Mouse (Mus musculus) adrenal gland, adult 8-10 months (tissue): Measurements from ENCODE around the gene Efna3. TPM values are rescaled to one million over a fixed set of nuclear protein-coding genes. Genes with fewer than 3 reads are reported as not detected.

ENCODE experiments used
- DNase-seq: peaks from one replicate; pipeline ENCODE4 v3.0.0; 2022
- total RNA-seq, 4 experiments: library from RNA; stranded (reverse); gene quantifications; 2 replicates each; pipeline ENCODE4 v1.2.4; 2022

Gene Efna3
- total RNA-seq, 4 experiments from 2014 or later = 0.15 to 1.5 (median 0.62) TPM

DNA sequence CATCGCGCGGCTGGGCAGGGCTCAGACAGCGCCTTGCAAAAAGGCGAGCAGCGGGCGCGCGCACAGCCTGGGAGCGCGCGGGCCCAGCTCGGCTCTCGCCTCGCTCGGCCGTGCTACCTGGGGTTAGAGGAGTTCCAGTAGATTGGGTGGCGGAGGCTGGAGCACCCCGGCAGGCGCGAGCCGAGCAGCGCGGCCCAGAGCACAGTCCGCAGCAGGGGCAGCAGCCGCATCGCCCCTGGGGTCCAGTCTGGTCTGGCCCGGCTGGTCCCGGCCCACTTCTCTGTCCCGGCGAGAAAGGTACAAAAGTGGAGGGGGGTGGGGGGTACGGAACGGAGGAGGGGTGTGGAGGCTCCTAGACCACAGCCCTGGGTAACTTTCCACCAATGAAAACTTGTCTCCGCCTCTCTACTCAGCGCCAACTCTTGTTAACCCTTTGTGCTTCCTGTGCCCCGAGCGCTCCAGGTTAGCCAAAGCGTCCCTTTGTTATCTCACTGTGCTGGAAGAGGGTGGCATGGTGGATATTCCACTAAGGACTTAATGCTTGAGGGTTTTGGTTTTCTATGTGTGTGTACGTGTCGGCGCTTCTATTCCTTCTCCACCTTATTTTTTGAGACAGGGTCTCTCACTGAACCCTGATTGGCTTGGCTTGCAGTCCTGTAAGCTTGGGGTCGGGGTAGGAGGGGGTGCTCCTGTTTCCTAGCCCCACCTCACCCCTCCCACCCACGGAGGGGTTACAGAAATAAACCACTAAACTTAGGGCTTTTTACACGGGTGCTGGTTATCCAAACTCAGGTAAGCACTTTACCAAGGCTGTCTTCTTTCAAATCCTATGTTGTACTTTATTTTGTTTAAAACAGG is 15.2 kb upstream of the Efna3 start, which contains the start of gene Efna4:
Efna4 (minus strand) TSS at position 308 of the 858 bp plus-strand sequence.
- DNase-seq = no peak

DNA sequence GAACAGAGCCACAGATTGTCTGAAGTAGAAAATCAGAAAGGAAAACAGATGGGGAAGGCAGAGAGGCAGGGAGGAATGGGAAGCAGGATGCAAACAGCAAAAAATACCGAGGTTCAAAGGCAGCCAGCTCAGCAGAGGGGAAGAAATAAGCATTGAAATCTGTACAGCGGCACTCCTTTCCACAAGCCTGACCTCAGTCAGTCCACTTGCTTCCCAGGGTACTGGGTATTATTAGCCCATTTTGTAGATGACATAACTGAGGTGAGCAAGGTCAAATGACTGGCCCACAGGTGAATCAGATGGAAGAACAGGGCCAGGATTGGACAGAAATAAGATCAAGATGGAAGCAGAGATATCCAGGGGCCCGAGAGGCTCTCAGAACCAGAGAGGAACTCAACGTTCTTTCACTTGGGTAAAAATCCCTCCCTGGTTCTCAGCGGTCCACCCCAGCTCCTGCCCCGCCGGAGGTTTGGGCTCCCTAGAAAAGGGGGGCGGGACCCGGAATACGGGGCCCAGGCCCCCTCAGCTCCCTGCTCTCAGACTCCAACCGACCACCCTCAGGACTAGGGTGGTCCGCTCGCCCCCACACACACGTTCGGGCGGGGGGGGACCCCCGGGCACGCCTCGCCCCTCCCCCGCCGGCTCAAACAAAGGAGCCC is 14.4 kb upstream of the Efna3 start:
- DNase-seq = no peak

DNA sequence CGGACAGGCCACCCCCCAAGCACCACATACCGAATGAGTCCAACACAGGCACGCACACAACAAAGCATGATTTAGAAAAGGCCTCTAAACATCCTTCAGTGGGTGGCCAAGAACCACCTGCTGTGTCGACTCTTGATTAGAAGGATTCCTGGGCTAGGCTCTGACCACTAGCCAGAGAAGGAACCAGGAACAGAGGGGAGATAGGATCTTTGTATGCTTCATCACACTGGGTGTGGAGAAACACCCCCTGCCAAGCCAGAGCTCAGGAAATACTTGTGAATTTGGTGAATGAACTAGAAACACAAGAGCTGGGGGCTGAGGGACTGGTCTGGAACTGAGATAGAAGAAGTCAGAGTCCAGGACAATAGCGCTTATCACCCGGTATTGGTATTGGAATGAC is 13.8 kb upstream of the Efna3 start:
- no peak for DNase-seq

DNA sequence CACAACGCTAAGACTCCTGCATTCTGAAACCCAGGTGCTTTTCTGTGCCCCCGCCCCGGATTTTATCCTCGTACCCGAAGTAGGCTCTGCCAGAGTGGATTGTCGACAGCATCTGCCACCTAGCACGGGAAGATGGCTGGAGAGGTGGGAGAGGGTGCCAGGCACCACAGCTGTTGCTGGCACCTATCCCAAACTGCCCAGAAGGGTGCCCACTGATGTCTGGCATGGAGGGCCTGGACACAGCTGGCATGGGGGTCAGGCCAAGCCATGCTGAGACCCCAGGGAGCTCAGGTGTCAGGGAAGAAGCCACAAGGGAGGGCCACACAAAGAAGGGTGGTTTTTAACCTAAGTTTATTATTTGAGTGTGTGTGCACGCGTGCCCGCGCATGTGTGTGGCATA is 10.3 kb upstream of the Efna3 start:
- DNase-seq = no peak

DNA sequence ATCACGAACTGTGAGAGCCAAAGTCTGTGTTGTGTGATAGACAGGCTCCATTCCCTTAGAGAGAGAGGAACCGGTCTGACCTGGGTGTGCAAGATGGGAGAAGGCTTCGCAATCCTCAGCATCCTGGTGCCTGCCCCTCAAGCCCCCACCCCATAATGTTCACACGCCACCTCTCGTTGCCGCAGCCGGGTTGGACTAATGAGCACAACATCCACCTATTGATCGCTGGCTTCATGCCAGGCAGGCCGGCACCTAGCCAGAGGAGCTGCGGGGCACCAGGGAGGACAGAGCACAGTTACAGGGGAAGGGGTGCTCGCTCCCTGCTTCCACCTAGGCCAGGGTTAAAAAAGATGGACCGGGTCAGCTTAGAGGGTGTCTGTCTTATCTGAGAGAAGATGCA is 9.7 kb upstream of the Efna3 start:
- no peak for DNase-seq

DNA sequence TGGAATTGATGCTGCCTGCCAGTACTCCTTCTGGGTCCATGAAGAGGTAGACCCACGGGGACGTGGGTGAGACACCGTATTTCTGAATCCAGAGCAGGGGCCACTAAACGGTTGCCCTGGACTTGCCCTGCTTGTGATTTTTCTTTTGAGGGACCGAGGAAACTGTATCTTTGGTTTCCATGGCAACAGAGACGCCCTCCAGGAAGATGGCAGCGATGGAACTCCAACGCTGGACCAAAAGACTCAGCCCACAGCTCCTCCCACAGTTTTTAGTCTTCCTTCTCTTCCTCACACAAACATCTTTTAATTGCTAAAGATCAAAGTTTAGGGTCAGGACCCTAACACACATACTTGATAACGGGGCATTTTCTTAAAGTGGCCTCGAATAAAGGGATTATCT is 9.2 kb upstream of the Efna3 start:
- DNase-seq = no peak

DNA sequence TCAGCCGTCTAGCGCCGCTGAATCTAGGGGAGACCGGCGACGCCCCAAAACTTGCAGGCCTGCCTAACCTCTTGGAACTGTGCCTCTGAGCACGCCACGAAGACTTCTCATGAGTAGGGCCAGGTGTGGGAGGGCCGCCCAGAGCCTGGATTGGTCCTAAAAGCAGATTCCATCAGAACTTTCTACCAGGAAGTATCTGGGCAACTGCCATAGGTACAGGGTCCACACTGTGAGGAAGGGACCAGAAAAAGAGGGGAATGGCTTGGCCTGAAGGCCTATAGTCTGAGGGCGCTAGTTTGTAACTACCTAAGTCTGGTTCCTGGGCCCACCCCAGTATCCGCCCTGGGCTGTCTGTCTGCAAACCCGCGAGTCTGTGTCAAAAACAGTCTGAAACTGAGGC is 8.8 kb upstream of the Efna3 start:
- DNase-seq = no peak

DNA sequence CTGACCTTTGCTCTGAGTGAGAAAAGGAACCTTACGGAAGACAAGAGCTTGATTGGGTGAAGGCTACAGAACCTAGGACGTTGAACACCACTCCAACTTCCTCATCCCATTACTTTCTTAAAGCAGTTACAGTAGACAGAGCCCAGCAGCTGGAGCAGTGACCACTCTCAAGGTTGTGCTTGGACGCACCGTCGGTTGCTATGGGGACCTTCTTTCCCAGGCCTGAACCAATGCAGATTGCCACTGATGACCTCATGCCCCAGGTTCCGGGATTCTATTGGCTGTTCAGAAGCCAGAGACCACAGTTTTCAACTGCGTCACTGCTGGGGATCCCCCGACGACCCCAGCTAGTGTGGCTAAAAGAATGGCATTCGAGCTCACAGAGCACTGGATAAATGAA is 8.2 kb upstream of the Efna3 start:
- DNase-seq = peak; percentile 55

DNA sequence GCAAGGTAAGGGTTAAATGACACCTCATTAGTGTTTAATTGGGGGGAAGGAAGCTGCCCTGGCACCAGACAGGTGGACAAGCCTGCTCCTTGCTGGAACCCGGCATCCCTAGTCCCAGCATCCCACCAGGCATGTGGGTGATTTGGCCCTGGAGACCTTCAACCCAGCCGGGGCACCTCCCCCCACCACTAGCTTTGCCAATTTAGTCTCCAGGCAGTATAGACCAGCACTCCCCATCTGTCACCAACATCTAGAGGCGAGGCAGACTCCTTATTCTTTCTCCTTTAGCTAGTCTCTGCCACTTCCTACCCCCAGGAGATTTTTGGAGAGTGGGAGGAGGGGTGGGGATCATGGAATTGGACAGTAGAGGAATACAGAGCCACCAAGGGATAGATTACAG is 7.6 kb upstream of the Efna3 start:
- no peak for DNase-seq

DNA sequence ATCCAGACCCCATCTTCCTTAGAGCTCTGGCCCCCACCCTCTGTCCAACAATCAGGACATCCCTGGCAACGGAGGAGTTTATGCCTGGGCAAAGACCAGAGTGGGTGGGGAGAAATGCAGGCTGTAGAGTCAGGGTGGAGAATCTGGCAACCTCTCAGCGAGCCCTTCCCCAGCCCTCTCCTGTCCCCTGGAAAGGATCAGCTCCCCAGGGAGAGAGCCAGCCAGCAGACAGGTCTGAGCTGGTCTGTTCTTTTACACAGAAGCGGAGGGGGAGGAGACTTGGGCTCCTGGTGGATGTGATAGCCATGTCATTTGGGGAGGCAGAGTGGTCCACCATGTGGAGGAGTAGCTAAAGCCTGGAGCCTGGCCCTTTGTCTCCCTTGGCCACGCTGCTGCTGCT is 5.9 kb upstream of the Efna3 start:
- no peak for DNase-seq

DNA sequence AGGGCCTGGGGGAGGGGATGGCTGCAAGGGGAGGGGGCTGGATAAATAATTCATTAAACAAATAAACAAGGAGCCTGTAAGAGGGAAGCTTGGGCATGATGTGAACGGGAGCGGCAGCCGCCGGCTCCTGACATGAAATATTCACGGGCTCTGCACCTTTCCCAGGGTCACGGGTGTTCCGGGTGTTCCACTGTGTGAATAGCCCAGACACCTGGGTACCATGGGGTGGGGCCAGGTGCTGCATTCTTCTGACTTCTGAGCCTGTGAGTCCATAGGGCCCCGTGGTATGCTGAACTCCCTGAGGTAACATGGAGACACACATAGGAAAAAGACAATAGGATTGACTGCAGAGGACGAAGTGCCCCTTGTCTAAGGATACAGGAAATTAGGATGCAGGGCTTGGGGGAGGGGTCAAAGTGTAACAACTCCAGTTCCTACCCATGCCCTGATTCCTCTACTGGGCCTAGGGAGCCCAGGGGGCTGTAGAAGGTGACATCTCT is 4.7 kb upstream of the Efna3 start:
- no peak for DNase-seq

DNA sequence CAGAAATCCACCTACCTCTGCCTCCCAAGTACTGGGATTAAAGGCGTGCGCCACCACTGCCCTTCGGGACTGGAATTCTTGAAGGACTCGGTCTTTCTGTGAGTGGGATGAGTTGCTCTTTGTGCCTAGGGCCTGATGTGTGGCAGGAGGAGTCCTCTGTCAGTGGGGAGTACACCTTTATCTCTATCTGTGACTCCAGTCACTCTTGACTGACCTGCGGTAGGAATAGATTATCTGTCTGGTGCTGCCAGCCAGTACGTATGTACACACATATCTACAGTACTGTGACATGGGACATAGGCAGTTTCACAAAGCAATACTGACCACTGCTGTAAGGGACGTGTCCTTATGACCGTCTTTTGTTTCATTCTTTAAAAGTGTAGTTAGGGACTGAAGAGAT is 3.1 kb upstream of the Efna3 start:
- no peak for DNase-seq

DNA sequence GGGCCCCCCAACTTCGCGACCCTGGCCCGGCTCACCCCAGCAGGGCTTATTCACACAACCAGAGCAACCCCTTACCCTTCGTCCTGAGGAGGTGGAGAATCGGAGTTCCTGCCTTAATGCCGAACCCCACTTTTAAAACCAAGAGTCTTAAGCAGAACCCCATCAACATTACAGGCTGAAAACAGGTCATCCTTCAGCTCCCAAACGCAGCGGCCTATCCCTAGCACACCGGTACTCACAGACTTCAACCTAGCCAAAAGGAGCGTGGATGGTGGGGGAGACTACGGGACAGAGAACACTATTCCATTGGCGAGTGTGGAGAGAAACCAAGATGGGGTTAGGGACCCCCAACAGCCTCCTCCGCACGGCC is 649 bp downstream of the Efna3 start:
- DNase-seq = no peak

DNA sequence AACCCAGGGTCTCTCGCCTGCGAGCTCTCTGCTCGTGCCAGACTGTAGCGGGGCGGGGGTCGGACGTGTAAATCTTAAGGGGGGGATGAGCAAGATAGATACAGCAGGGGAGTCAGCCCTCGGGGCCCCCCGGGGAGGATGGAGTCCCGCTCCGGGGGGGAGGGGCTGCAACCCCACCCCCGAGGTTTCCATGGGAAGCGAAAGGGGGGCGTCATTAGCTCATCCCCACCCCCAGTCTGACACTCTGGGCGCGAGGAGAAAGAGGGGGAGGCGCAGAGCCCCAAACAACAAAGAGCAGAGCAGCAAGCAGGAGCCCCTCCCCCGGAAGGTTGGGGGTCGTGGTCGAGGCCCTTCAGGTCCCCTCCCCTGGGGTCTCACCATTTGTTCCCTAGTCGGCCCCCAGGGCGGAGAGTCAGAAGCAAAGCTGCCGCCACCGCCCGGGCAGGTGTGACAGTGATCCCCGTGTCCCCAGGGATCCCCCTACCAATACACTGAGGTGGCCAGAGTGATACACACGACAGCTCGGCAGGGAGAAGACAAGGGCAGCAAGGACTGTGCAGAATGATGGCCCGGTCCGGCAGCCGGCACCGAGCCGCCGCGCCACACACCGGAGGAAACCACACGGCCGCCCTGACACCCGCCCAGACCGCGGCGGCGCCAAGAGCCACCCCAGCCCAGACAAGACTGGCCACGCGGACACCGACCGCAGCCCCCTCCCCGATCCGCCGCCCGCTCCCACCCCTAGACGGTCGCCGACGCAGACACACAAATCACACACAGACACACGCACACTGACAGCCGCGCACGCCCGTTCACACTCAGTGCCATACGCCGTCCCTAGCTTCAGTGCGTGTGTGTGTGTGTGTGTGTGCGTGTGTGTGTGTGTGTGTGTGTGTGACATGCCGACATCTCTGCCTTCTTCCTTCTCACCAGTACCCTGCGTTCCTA is 1.3 kb downstream of the Efna3 start:
- DNase-seq = no peak

DNA sequence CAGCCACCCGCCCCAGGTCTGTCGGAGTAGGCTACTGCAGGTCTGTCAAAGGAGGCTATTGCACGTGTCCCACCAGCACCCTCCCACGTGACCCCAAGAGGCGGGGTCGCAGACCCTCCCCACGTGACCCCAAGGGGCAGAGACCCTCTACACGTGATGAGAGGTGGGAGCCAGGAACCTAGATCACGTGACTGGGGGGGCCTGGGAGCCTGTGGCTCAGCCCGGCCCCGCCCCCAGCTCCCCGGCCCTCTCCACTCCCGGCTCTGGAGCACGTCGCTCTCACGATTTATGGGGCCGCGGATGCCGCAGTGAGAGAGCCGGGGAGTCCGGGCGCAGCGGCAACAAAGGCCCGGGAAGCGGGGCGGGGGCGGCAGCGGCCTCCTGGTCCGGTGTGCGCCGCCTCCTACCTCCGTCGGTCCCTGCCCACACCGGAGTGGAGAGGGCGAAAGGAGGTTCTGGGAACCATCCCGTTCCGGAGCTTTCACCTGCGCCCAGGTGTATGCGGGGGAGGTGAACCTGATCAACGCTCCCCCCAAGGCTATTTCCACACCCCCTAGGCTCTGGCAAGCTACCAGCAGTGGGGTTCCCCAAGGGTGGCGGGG is 2.1 kb downstream of the Efna3 start:
- no peak for DNase-seq

DNA sequence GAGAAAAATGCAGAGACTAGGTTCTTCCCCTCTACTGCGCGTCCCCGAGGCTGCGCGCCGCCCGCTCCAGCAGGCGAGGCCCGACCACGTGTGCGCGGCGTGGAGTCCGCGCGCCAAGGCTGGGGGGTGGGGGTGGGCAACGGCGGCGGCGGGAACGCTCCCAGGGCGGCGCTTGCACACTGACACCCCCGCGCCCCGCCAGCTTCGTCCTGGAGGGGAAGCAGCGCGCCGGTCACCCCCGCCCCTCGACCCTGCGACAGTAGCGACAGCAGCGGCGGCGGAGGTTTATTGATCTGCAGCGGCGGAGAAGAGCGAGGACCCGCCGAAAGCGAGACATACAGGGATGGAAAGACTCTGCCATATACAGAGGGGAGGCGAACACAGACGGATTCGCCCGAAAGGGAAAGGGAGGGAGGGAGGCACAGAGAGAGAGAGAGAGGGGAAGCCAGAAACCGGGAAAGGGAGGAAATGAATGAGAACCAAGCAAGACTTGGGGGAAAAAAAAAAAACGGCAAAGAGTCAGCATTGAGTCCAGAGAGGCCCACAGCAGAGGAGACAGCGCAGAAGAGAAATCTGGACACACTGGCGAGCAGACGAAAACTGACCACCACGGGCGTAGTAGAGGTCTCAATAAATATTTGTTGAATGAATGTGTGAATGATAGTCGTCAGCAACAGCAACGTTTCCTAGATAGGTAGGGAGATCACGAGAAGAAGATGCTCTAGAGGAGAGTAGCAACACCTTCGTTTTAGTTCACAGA is 3.0 kb downstream of the Efna3 start:
- no peak for DNase-seq

DNA sequence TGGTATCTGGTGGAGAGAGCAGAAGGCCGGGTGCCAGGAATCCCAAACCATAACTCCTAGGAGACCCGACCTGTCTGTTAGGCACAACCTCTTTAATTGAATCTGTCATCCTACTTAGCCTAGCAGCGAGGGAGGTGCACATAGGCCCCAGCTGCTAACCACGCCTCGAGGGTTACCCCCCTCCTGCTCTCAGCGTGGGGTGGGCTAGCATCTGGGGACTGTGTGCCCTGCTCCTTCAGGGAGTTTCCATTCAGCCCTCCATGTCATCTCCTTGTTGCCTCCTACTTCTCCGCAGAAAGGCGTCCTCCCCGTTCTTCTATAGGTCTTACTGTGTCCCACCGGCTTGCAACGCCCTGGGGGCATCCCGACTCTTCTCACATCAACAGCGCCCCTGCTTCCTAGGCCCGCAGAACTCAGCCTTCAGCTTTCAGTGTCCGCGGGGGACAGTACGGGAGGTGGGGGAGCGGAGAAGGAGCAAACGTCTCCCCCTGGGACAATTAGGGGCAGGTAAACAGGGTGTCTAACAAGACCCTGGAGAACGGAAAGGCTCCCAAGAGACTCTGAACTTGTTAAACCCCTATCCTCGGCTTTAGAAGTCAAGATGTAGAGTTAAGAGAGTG is 3.7 kb downstream of the Efna3 start:
- DNase-seq = no peak

DNA sequence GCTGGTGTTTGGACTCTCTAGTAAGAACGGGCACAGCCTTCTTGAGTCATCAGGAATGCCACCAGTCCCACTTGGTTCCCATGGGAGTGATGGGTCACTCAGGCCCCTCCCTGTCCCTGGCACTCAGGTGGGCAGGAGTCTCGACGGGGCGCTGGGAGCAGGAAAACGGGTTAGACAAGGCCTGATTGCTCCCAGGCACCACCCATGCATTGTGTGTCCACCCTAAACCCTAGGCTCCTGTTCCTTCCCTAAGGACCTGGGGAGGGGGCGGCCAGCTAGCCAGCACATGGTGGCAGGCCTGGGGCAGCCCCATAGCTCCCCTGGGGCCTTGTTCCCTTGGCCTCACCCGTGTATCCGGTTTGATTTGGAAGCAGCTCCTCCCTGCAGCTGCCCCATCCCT is 4.4 kb downstream of the Efna3 start:
- no peak for DNase-seq

DNA sequence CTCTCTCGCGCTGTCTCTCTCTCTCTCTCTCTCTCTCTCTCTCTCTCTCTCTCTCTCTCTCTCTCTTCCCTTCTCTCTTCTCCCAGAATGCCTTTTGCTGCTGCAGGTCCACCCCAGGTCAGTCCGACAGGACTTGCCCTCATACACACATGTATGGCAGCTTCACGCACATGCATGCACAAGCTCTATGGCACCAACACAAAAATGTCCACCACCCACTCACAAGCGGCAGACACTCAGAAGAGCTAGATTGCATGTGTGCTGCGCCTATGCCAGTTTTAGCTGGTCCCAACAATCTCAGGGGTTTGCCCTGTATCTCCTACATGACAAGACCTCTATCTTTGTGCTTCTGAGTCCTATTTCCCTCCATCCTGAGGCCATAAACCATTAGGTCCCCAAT is 5.5 kb downstream of the Efna3 start:
- DNase-seq = no peak

DNA sequence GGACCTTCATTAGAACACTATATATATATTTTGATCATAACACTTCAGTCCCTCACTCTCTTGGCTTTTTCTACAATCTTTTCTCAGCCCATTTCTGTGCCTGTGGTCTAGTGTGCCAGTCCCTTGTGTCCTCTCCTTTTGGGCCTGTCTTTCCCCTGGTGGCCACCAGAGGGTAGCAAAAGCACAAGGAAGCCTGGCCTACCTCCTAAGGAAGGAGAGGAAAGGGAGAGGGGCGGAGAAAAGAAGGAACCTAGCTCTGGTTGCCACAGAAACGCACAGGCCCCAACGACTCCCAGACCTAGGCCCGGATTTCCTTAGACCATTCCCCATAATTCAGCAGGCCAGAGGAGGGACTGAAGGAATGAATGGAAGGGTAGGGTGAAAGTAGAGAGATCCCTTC is 5.9 kb downstream of the Efna3 start:
- peak; percentile 65 for DNase-seq
